Mouse (Mus musculus) kidney, postnatal 14 days (tissue): ENCODE results near the gene Magohb.
"Not testable (repeated sequence)": the region's sequence is repeated elsewhere in the genome, so short reads cannot be mapped to it uniquely, and the experiment has no call there.

ENCODE experiments used
- DNase-seq: peaks from one replicate; pipeline ENCODE4 v3.0.0; 2022; ENCODE audit warnings: mixed read lengths

The Magohb gene

DNA sequence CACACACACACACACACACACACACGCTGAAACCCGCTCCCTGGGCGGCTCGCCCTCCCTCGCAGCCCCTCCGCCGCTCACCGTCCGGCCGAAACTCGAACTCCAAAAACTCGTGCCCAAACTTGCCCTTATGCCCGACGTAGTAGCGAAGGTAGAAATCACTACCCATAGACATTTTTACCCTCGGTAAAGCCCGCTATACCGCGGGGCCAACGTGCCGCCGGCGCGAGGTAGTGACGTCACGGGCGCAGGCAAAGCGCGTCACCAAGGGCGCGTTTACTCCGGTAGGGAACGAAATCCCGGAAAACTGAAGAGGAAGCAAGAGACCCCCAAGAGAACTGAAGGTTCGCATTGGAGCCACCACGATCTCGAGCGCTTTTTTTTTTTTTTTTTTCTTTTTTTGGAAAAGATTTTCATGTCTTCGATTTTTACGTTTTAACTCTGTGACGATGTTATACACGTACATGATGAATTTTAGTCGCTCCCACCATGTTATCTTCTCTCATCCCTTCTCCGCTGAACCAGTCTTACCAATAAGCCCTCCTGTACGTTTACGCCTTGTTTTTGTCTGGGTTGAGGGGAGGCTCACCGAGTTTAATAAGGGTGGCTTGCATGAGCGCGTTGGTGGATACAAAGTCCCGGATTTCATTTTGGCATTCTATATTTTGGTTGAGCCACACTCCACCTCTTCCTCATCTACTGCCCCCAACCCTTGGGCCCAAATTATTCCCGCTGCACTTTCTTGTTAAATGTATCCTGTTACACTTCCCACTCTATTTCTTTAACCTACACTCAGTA lies at the start of gene Magohb:
Magohb (minus strand) TSS at position 254 of the 798 bp plus-strand sequence.
- DNase-seq: peak; percentile 89

DNA sequence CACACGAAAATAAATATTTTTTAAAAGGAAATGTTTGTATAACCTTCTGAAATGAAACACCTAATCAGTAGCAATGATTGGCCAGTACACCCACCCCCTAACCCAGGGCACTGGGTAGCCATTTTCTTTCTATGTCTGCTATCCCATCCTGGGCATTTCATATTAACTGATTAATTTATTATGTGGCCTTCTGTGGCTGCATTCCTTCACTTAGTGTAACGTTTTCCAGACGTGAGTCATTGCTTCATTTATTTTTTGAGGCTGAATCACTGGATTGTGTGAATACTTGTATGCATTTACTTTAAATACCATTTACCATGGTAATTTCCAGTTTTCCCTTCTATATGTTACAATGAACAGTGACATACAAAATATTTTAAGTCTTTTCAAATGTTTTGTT lies 47.0 kb upstream of the Magohb start:
- no peak for DNase-seq

DNA sequence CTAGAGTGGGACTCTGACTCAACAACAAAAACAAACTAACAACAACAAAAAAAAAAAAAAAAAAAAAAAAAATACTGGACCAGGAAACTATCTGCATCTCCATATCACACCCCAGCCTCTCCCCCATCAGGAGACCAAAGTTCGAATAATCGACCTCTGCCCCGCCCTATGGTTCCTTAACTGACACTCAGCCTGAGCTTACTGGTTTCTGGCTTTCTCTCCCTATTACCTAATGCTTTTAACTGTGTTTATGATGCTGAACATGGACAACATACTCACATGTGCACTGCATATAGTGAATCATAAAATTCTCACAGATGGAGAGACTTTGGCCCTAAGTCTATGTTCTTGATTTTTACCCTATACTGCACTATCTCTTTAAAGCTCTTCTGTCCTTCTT lies 46.3 kb upstream of the Magohb start:
- no peak for DNase-seq

- no peak for DNase-seq
Measured at GRCm38 (mm10) chr6:131338787-131339186, 45.7 kb upstream of the Magohb start.

DNA sequence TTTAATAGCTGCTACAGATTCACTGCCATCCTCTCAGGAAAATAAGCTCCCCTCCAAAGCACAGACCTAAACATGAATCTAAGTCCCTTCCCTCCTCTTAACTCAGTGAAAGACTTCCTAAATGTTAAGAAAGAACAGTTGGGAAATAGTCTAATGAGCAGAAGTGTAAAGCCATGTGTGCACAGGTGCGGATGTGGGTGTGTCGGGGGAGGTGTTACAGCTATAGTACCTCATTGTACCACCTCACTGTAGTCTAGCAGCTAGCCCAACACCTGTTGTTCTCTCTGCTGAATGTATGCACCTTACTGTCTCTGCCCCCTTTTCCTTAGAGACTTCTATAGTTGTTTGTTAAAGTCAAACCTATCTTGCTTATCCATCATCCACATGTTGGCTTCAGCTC lies 34.0 kb upstream of the Magohb start:
- no peak for DNase-seq

DNA sequence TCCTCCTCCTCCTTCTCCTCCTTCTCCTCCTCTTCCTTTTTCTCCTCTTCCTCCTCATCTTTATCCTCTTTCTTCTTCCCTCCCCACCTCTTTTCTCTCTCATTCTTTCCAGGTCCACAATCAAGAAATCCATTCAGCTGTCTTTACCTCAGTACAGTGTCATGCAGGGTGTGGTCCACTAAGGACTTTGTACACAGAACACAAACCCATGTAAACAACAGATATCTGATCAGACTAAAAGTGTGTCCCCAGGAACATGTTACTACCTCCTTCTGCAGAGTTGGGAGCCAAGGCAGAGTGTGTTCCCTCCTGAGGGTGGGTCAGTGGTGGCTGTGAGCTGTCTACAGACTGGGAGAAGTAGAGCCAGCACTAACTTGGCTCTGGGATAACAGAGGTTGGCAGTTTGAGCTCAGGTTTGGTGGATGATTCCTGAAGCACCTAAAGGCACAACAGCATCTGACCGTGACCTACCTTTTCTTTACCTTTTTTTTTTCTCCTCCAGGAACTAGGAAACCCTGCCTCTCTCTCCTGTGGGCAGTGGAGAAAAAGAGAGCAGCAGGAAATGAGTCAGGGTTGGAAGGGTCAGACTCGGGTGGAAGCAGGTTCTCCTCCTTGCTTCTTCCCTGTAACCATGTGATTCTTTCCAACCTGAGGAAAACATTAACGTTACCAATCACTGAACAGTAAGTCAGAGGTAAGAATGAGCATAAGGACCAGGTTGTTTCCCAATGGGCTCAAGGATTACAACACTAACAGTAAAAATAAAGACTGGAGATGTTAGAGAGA lies 29.0 kb upstream of the Magohb start:
- no peak for DNase-seq

DNA sequence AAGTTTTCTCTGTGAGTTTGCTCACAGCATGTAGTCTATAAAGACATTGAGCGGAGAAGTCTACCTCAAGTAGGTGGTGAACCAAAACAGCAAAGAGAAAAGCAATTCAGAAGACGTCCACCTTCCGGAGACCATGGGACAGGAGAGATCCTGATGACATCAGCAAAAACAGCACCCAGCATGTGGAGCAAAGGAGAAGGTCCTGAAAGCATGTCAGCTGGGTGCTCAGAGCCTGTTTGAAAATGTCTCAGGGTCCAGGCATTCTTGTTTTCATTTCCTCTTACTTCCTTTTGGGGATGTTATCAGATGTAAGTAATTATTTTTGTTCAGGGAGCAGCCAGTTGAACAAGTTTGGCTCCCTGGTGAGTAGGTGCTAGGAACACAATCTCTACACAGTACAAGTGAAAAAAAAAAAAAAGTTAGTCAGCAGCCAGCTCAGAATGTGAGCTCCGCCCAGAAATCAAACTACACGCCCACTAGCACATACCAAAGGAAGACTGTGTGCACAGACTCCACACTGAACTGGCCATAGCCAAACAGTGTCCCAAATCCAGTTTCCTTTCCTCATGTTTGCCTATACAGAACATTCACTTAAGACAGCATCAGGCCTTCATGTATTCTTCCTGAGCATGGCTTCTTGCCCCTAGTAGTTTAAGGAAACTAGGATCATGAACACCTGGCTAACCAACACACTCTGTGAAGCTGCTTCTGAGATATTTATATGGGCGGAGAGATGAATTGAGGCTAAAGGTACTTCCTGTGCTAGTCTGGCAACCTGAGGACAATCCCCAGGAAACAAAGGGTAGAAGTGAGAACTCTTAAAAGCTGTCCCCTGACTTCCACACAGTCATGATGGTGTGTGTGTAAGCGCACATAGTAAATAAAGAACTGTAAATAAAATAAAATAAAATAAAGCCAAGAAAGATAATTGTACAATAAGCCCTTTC lies 23.4 kb upstream of the Magohb start:
- no peak for DNase-seq

DNA sequence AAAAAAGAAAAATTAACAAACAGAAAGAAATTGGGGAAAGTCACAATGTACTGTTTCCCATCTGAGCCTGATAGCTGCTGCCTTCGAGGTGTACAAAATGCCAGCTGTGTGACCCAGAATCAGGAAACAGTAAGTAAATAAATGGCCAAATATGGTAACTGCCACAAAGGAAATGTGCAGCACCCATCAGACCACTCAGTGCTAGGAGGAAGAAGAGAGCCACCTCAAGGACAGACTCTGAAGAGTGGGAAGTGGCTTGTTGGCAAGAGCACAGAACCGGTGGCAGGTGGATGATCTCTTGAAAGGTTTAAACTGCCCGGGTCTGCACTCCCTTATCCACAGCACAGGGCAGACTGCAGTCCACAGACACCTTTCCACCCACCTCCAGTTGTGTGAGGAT lies 15.0 kb upstream of the Magohb start:
- no peak for DNase-seq

- DNase-seq: no peak
Measured at GRCm38 (mm10) chr6:131304776-131305175, 11.7 kb upstream of the Magohb start.

GRCm38 (mm10) chr6:131298531-131298930 lies 5.5 kb upstream of the Magohb start:
- no peak for DNase-seq

- DNase-seq: no peak
Measured at GRCm38 (mm10) chr6:131294435-131295112, 1.5 kb upstream of the Magohb start.

GRCm38 (mm10) chr6:131293916-131294315 lies 872 bp upstream of the Magohb start:
- no peak for DNase-seq

GRCm38 (mm10) chr6:131292276-131292990 lies 611 bp downstream of the Magohb start:
- peak; percentile 1 for DNase-seq

DNA sequence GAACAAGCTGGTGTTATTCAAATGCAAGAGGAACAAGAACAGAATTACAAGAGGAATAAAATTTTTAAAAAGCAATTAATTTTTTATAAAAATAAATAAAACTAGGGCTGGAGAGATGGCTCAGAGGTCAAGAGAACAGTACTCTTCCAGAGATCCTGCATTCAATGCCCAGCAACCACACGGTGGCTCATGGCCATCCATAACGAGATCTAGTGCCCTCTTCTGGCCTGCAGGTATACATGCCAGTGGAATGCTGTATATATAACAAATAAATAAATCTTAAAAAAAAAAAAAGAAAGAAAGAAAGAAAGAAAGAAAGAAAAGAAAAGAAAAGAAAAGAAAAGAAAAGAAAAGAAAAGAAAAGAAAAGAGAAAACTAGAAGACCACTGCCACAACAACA lies 2.6 kb downstream of the Magohb start:
- peak; percentile 43 for DNase-seq

- DNase-seq: not testable (repeated sequence)
Measured at GRCm38 (mm10) chr6:131278160-131278559, 14.9 kb downstream of the Magohb start.

DNA sequence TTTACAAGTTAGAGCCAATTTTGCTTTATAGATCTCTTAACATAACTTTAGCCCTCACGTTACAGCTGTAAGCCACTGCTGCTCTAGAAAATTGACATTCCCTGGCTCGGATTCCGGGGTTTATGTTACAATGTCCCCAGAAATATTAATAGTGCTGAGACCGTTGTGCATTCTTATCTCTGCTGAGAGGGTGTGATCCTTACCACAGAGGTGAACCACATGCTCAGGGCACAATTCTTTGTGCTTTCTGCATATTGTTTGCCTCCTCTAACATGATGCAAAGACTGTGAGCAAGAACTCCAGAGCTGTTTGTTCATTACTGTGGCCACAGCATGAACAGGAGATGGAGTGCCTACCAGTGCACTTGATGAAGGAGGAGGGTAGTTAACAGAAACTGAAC lies 16.4 kb downstream of the Magohb start:
- no peak for DNase-seq

- no peak for DNase-seq
Measured at GRCm38 (mm10) chr6:131272311-131272710, 20.7 kb downstream of the Magohb start.

GRCm38 (mm10) chr6:131270312-131270711 lies 22.7 kb downstream of the Magohb start:
- no peak for DNase-seq

- DNase-seq: no peak
Measured at GRCm38 (mm10) chr6:131269599-131269998, 23.4 kb downstream of the Magohb start.

DNA sequence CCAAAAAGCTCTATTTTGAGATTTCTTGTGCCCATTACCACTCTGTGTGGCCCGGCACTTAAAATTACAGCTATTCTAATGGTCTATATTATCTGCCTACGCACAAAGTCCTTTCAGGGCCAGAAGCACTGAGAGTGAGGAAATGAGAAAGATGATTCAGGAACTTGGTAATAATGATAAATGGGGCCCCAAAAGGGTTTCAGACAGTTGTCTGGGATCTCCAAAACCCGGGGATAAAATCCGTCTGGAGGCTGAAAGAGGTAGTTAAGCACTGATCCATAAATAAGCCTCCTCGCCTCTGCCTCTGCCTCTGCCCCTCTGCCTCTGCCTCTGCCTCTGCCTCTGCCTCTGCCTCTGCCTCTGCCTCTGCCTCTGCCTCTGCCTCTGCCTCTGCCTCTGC lies 28.9 kb downstream of the Magohb start:
- no peak for DNase-seq

GRCm38 (mm10) chr6:131262778-131263177 lies 30.3 kb downstream of the Magohb start:
- DNase-seq: no peak

GRCm38 (mm10) chr6:131262009-131262408 lies 31.0 kb downstream of the Magohb start:
- no peak for DNase-seq
